Mouse (Mus musculus) midbrain, embryonic 16.5 days (tissue): ENCODE results near the gene Tfap2d. TPM values are rescaled to one million over a fixed set of nuclear protein-coding genes. Genes with fewer than 3 reads are reported as not detected.

Experiments used
- ATAC-seq: fragments of 200-750 bp; cut with Nextera tagmentation; 2 replicates; pipeline ENCODE4 v1.8.0; 2017; ENCODE audit warnings: moderate TSS enrichment
- H3K27ac ChIP-seq: fragments of 300-500 bp; sonication (generic); 2 replicates; pipeline ENCODE4 v1.5.1; 2014; ENCODE audit warnings: mild to moderate bottlenecking, low read length, mixed read lengths
- H3K27me3 ChIP-seq: fragments of 300-500 bp; sonication (generic); 2 replicates; pipeline ENCODE4 v1.6.1; 2014; ENCODE audit warnings: low read depth, low read length, mixed read lengths; ENCODE audit not compliant: control insufficient read depth, insufficient read depth
- H3K36me3 ChIP-seq: fragments of 300-500 bp; sonication (generic); 2 replicates; pipeline ENCODE4 v1.6.1; 2014; ENCODE audit warnings: mild to moderate bottlenecking, low read length, moderate library complexity, mixed read lengths; ENCODE audit not compliant: control insufficient read depth, insufficient read depth
- H3K4me1 ChIP-seq: fragments of 300-500 bp; sonication (generic); 2 replicates; pipeline ENCODE4 v1.6.1; 2014; ENCODE audit warnings: mild to moderate bottlenecking, low read length, mixed read lengths; ENCODE audit not compliant: control insufficient read depth, insufficient read depth
- H3K4me2 ChIP-seq: fragments of 300-500 bp; sonication (generic); 2 replicates; pipeline ENCODE4 v1.6.1; 2014; ENCODE audit warnings: mild to moderate bottlenecking, low read length, mixed read lengths
- H3K4me3 ChIP-seq: fragments of 300-500 bp; sonication (generic); 2 replicates; pipeline ENCODE4 v1.5.1; 2014; ENCODE audit warnings: low read depth, mild to moderate bottlenecking, low read length, moderate library complexity, mixed read lengths
- H3K9ac ChIP-seq: fragments of 300-500 bp; sonication (generic); 2 replicates; pipeline ENCODE4 v1.6.1; 2014; ENCODE audit warnings: low read depth, low read length, mixed read lengths
- H3K9me3 ChIP-seq: fragments of 300-500 bp; sonication (generic); replicated peaks from 2 replicates; pipeline ENCODE4 v1.6.1; 2014; ENCODE audit warnings: mild to moderate bottlenecking, low read length, mixed read lengths; ENCODE audit not compliant: control insufficient read depth, poor library complexity, severe bottlenecking
- WGBS: fragments of 180-500 bp; shearing (Covaris S2); extraction: QIAGEN DNeasy Blood & Tissue Kit; methylation state at CpG from one replicate; pipeline ENCODE4 v1.1.7; 2014; 5-methylcytosine and 5-hydroxymethylcytosine counted together
- polyA plus RNA-seq: library from polyadenylated mRNA; unstranded; fragments of >200 nt; fragmentation: Nextera tagmentation; extraction: Ambion mirVana; gene quantifications from 2 replicates; pipeline ENCODE4 v1.2.1, GENCODE M21; 2015

Tfap2d gene
- 52.1 and 58.0 TPM in 2 replicates for polyA plus RNA-seq

- Histone ChIP-seq H3K27me3 (peaks cover 41% of the 10 kb centered on the region), H3K9ac (peak within 1 kb of the TSS; percentile 59), H3K27ac (peak within 1 kb of the TSS; percentile 88), H3K4me3 (peak within 1 kb of the TSS; percentile 41), H3K36me3 (no peaks in the 10 kb centered on the region), H3K4me1 (no peaks in the 10 kb centered on the region), H3K9me3 (no peaks in the 10 kb centered on the region), H3K4me2 (peak within 1 kb of the TSS; percentile 32)
- no peak for ATAC-seq
- under 1% methylated on average over 6 of the region's 6 CpGs for WGBS
Observed at GRCm38 (mm10) chr1:19102631-19103030, at the start of gene Tfap2d. Gene Tfap2d (plus strand): TSS chr1:19103022.

GRCm38 (mm10) chr1:19056300-19056699 lies 46.5 kb upstream of the Tfap2d start:
- Histone ChIP-seq H3K9ac (no peak overlapping the region), H3K4me2 (no peak overlapping the region), H3K4me3 (no peak overlapping the region), H3K4me1 (no peaks in the 10 kb centered on the region), H3K27ac (no peak overlapping the region), H3K27me3 (no peaks in the 10 kb centered on the region), H3K36me3 (no peaks in the 10 kb centered on the region), H3K9me3 (no peaks in the 10 kb centered on the region)
- no peak for ATAC-seq
- 13% methylated on average over 3 of the region's 3 CpGs for WGBS

- Histone ChIP-seq H3K9me3 (no peaks in the 10 kb centered on the region), H3K27me3 (no peaks in the 10 kb centered on the region), H3K27ac (no peak overlapping the region), H3K4me2 (no peak overlapping the region), H3K9ac (no peak overlapping the region), H3K4me3 (no peak overlapping the region), H3K36me3 (no peaks in the 10 kb centered on the region), H3K4me1 (no peaks in the 10 kb centered on the region)
- no peak for ATAC-seq
- 73% methylated on average over 6 of the region's 6 CpGs for WGBS
Observed at GRCm38 (mm10) chr1:19056861-19057260, 46.0 kb upstream of the Tfap2d start.

GRCm38 (mm10) chr1:19088078-19088477 lies 14.7 kb upstream of the Tfap2d start:
- 7% methylated on average over 8 of the region's 8 CpGs for WGBS

GRCm38 (mm10) chr1:19096921-19097320 lies 5.9 kb upstream of the Tfap2d start:
- under 1% methylated on average over 18 of the region's 18 CpGs for WGBS
- H3K9ac ChIP-seq, result no peak overlapping the region
- H3K27me3 ChIP-seq, result peaks cover 39% of the 10 kb centered on the region
- H3K4me1 ChIP-seq, result no peaks in the 10 kb centered on the region; the same call in 1 of the 2 replicates
- 0 out of 2 replicates have a peak overlapping the region, but pooled peaks have one; percentile 16 for H3K4me3 ChIP-seq
- H3K36me3 ChIP-seq, result no peaks in the 10 kb centered on the region
- H3K27ac ChIP-seq, result peak overlapping the region; percentile 62
- H3K4me2 ChIP-seq, result peak overlapping the region; percentile 46
- H3K9me3 ChIP-seq, result no peaks in the 10 kb centered on the region
- no peak for ATAC-seq

More at GRCm38 (mm10) chr1:19088078-19088477, 14.7 kb upstream of the Tfap2d start:
- Histone ChIP-seq H3K27ac (no peak overlapping the region), H3K9me3 (no peaks in the 10 kb centered on the region), H3K27me3 (no peaks in the 10 kb centered on the region), H3K36me3 (no peaks in the 10 kb centered on the region), H3K4me2 (peak overlapping the region; percentile 37), H3K4me1 (peaks cover 4% of the 10 kb centered on the region; the same call in 1 of the 2 replicates), H3K9ac (peak overlapping the region; percentile 34; the same call in 1 of the 2 replicates), H3K4me3 (no peak overlapping the region; the same call in 1 of the 2 replicates)
- peak; percentile 81 for ATAC-seq

- Histone ChIP-seq H3K9me3 (no peaks in the 10 kb centered on the region), H3K4me3 (peak overlapping the region; percentile 41), H3K27ac (peak overlapping the region; percentile 88), H3K4me1 (no peaks in the 10 kb centered on the region), H3K27me3 (peaks cover 43% of the 10 kb centered on the region), H3K36me3 (no peaks in the 10 kb centered on the region), H3K4me2 (peak overlapping the region; percentile 31), H3K9ac (peak overlapping the region; percentile 59; the same call in 1 of the 2 replicates)
- no peak for ATAC-seq
- 0% methylated on average over 21 of the region's 21 CpGs for WGBS
Observed at GRCm38 (mm10) chr1:19103316-19103715, 494 bp downstream of the Tfap2d start.

- Histone ChIP-seq H3K36me3 (no peaks in the 10 kb centered on the region), H3K4me3 (peak overlapping the region; percentile 41), H3K27me3 (peaks cover 43% of the 10 kb centered on the region), H3K27ac (peak overlapping the region; percentile 88), H3K4me1 (no peaks in the 10 kb centered on the region), H3K9ac (peak overlapping the region; percentile 59), H3K9me3 (no peaks in the 10 kb centered on the region), H3K4me2 (peak overlapping the region; percentile 31)
- WGBS, result 0% methylated on average over 10 of the region's 10 CpGs
- peak; percentile 7; the same call in 1 of the 2 replicates for ATAC-seq
Observed at GRCm38 (mm10) chr1:19103776-19104142, 937 bp downstream of the Tfap2d start.

- under 1% methylated on average over 40 of the region's 40 CpGs for WGBS
- H3K9me3 ChIP-seq, result no peaks in the 10 kb centered on the region
- peaks cover 46% of the 10 kb centered on the region for H3K27me3 ChIP-seq
- H3K27ac ChIP-seq, result peak overlapping the region; percentile 88
- H3K4me1 ChIP-seq, result no peaks in the 10 kb centered on the region
- ATAC-seq, result peak; percentile 68
- no peaks in the 10 kb centered on the region for H3K36me3 ChIP-seq
- peak overlapping the region; percentile 59 for H3K9ac ChIP-seq
- H3K4me3 ChIP-seq, result peak overlapping the region; percentile 41
- peak overlapping the region; percentile 31 for H3K4me2 ChIP-seq
Observed at GRCm38 (mm10) chr1:19104143-19104857, 1.5 kb downstream of the Tfap2d start.

- Histone ChIP-seq H3K9ac (peak overlapping the region; percentile 52; the same call in 1 of the 2 replicates), H3K4me1 (no peaks in the 10 kb centered on the region), H3K9me3 (no peaks in the 10 kb centered on the region), H3K4me2 (peak overlapping the region; percentile 41), H3K27ac (peak overlapping the region; percentile 88), H3K36me3 (no peaks in the 10 kb centered on the region), H3K27me3 (peaks cover 28% of the 10 kb centered on the region), H3K4me3 (peak overlapping the region; percentile 41)
- no peak for ATAC-seq
- 3% methylated on average over 4 of the region's 4 CpGs for WGBS
Observed at GRCm38 (mm10) chr1:19106401-19106800, 3.6 kb downstream of the Tfap2d start.
